Mouse (Mus musculus) regulatory T cell (primary cell): ENCODE data around the gene Vmn2r53.
"Not testable (repeated sequence)": the region's sequence is repeated elsewhere in the genome, so short reads cannot be mapped to it uniquely, and the experiment has no call there.

Source experiments
- in situ Hi-C: fragments of 300-600 bp; cut with MboI, MseI; formaldehyde crosslinking; loops from one replicate; pipeline ENCODE4 v1.15.1; 2025; ENCODE audit warnings: high pct_unique_total_duplicates

The Vmn2r53 gene

DNA sequence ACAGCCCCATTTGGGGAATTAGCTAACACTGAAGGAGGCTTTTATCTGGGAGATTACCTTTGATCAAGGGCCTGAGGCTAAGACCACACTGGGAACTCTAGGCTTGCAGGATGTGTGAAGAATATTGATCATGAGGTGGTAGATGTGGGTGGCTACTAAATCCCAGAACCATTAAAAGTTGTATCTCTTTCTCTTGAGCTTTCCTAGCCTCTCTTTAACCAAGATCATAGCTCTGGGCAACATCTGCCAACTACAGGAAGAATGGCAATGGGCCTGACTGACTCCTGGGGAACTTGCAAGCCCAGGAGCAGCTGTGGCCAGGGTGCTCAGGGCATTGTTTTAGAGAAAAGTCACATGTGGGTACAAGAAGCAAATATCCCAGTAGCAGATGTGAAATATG is at the start of gene Vmn2r53:
Vmn2r53 (minus strand) TSS at position 101 of the 400 bp plus-strand sequence.
- in situ Hi-C loops, result no loop called here

DNA sequence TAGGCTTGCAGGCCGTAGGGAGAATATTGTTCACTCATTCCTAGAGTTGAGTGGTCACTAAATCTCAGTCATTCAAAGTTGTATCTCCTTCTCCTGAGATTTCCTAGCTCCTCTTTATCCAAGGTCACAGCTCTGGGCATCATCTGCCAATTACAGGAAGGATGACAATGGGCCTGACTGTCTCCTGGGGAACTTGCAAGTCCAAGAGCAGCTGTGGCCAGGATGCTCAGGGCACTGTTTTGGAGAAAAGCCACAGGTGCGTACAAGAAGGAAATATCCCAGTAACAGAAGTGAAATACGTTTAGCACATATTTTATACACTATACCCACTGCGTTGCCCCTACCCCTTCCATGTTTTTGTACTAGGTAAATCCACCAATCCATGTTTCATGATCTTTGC is 31.6 kb upstream of the Vmn2r53 start, which contains the start of gene Vmn2r54:
Vmn2r54 (minus strand) TSS at position 101 of the 400 bp plus-strand sequence.
- in situ Hi-C loops, result not testable (repeated sequence)
